Mouse (Mus musculus): ENCODE results near the gene Prkca. TPM values are rescaled to one million over a fixed set of nuclear protein-coding genes. Genes with fewer than 3 reads are reported as not detected.

Prkca gene
- 51.3 TPM for polyA plus RNA-seq (2017; shearing (Covaris generic))

GRCm38 (mm10) chr11:108343789-108344462, at the start of gene Prkca:
Prkca (minus strand) TSS chr11:108343928.

GRCm38 (mm10) chr11:108342781-108343768, 653 bp downstream of the Prkca start, which contains the start of gene Apoh:
Apoh (plus strand) TSS chr11:108343354.

GRCm38 (mm10) chr11:107914634-107915226, 429.0 kb downstream of the Prkca start, which contains the start of gene Cacng5:
Cacng5 (minus strand) TSS chr11:107915055.

Other genes starting within 250 kb of the Prkca start
- not detected for gene Apoh, start 574 bp downstream of the Prkca start, polyA plus RNA-seq (2017; shearing (Covaris generic))
- 7.8 TPM for gene Cep112, start 81.3 kb upstream of the Prkca start, polyA plus RNA-seq (2017; shearing (Covaris generic))